Mouse (Mus musculus) lung, postnatal 0 days (tissue): ENCODE data around the gene Ciart.

Experiments used
- CTCF ChIP-seq: IDR thresholded peaks from 2 replicates; pipeline ENCODE4 v1.5.1; 2016; ENCODE audit warnings: antibody characterized with exemption, mild to moderate bottlenecking
- EP300 ChIP-seq: IDR thresholded peaks from 2 replicates; pipeline ENCODE4 v1.6.1; 2016; ENCODE audit warnings: antibody characterized with exemption, mild to moderate bottlenecking, control low read depth

DNA sequence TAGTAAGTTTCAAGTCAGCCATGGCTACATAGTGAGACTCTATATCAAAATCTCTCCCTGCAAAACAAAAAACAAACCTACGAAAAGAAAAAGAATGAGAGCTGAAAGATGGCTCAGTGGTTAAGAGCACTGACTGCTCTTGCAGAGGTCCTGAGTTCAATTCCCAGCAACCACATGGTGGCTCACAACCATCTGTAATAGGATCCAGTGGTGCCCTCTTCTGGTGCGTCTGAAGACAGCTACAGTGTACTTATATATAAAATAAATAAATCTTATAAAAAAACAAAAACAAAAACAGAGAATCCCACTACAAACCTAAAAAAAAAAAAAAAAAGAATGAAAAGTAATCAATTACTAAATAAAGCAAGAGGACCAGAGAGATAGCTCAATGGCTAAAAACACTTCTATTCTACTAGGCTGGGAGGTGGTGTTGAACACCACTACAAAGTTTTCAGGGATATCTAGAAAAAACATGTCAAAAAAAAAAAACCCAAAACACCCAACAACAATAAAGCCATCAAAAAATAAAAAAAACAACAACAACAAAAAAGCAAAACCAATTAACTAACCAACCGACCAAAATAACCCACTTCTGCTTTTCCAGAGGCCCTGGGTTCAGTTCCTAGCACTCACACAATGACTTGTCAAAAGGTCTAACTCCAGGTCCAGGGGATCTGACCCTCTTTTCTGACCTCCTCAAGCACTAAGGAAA, 39.4 kb downstream of the Ciart start:
- peak; percentile 24 for TF ChIP-seq CTCF
- TF ChIP-seq EP300 = no peak
